Comparison of ENCODE assay signal across 8 mouse cellular contexts in the genomic region with DNA sequence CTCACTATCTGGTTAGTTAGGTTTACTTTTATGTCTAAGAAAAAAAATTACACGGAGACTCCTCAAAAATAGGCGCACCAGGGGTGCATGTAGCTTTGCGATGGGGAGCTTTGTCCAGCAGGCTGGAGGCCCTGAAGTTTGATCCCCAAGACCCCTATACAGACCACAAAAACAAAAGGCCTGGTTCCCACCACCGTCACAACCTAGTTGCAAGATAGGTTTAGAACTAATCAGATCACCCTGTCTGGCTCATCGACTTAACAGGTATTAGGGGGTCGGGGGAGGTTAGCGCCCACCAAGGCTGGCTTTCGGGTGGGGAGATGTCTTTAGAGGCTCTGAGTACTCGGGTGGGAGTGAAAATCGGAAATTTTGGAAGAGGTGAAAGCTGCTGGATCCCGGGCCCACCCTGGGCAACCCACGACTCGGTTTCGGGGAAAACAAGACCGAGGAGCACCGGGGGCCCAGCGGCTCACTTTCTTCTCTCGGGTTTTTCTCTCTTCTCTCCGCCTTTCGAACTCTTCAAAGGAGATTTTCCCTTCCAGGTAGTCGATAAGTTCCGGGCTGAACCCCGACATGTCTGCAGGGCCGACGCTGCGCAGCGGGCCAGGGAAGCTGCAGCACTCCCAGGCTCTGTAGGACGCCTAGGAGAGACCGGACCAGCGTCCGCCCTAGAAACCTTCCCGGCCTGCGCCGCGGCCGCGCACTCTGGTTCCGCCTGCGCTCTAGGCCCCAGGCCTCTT. TPM values are rescaled to one million over a fixed set of nuclear protein-coding genes. Genes with fewer than 3 reads are reported as not detected.
DNase-seq lines count a peak whose midpoint lies in the region; ATAC-seq lines count a peak whose summit lies in the region.

A gene (minus strand): TSS at position 632 of the 740 bp plus-strand sequence.

- peak; percentile 100 for ATAC-seq in hindbrain, embryonic 16.5 days

- DNase-seq in R1 (ENCODE audit: low read depth, low spot score): peak; percentile 87
- peak; percentile 86 to 90 for DNase-seq in cerebellum, postnatal 25 days
- DNase-seq in frontal cortex, postnatal 36 days (ENCODE audit: low spot score in 2 of 2): peak; percentile 79 to 85
- peak; percentile 76 to 84 for DNase-seq in left cerebral cortex, adult 18-20 months (ENCODE audit: low spot score in 2 of 2)
- peak; percentile 79 for DNase-seq in right cerebral cortex, adult 18-20 months
- peak; percentile 19 for DNase-seq in urinary bladder, postnatal 10 days (ENCODE audit: low spot score)

- H3K36me3 ChIP-seq in hindbrain, embryonic 16.5 days (ENCODE audit: control insufficient read depth, insufficient read depth, low read length): no peaks in the 10 kb centered on the region
- 0 out of 2 replicates have a peak, but pooled peaks cover 6% of the 10 kb centered on the region for H3K36me3 ChIP-seq in macrophage (ENCODE audit: inconsistent target)

- H3K27ac ChIP-seq in hindbrain, embryonic 16.5 days (ENCODE audit: low read depth, low read length): no peak within 1 kb of the TSS; the same call in 1 of the 2 replicates
- peak within 1 kb of the TSS; percentile 41 for H3K27ac ChIP-seq in macrophage

- H3K9ac ChIP-seq in hindbrain, embryonic 16.5 days (ENCODE audit: low read depth, low read length): peak within 1 kb of the TSS; percentile 84

- WGBS in hindbrain, embryonic 16.5 days: 3% methylated on average over 39 of the region's 39 CpGs
- 3% methylated on average over 37 of the region's 39 CpGs for WGBS in macrophage (ENCODE audit: missing documents)

- peaks cover 15% of the 10 kb centered on the region for H3K4me1 ChIP-seq in hindbrain, embryonic 16.5 days (ENCODE audit: control insufficient read depth, insufficient read depth, low read depth, low read length)

- no peaks in the 10 kb centered on the region for H3K9me3 ChIP-seq in hindbrain, embryonic 16.5 days (ENCODE audit: control insufficient read depth, low read length)

- H3K4me3 ChIP-seq in hindbrain, embryonic 16.5 days (ENCODE audit: low read length): peak within 1 kb of the TSS; percentile 79
- peak within 1 kb of the TSS; percentile 96 for H3K4me3 ChIP-seq in macrophage (ENCODE audit: inconsistent target)

- H3K4me2 ChIP-seq in hindbrain, embryonic 16.5 days (ENCODE audit: low read length): peak within 1 kb of the TSS; percentile 74

- peaks cover 13% of the 10 kb centered on the region; the same call in 1 of the 2 replicates for H3K79me2 ChIP-seq in macrophage (ENCODE audit: inconsistent target)

- no peaks in the 10 kb centered on the region for H3K27me3 ChIP-seq in hindbrain, embryonic 16.5 days (replicated peaks; ENCODE audit: control insufficient read depth, insufficient read depth, low read length)

RNA-seq across cellular contexts. Expression of the gene that starts here (rescaled TPM):
- 22.2 and 23.6 TPM in 2 replicates for polyA plus RNA-seq in hindbrain, embryonic 16.5 days (2015; fragmentation: Nextera tagmentation; extraction: Ambion mirVana)
- 10 to 100 TPM; 25.9 to 26.3 TPM for total RNA-seq in left cerebral cortex, adult 18-20 months (2021)
- 10 to 100 TPM in 25 of 26 experiments, 1 to 10 TPM in 1; 5.9 to 52.2 (median 32.3) TPM for total RNA-seq in macrophage (2018; cell fraction: chromatin; rRNA removed)
- total RNA-seq in macrophage (2018; cell fraction: cytosol; rRNA removed): 10 to 100 TPM in 22 of 26 experiments, 1 to 10 TPM in 4; 8.6 to 17.3 (median 13.6) TPM
- 10 to 100 TPM in 24 of 26 experiments, 1 to 10 TPM in 2; 7.6 to 39.6 (median 20.7) TPM for total RNA-seq in macrophage (2018; cell fraction: nucleus; rRNA removed)
- 10.3 to 13.2 TPM (median 11.8 TPM) in 3 replicates for polyA plus RNA-seq in macrophage (2018)

Comparison
In these comparisons a context has a peak if more than half of its experiments do, and no peak if none do; other contexts are left out.
1. DNase-seq: peak in every context shown above with its lines; median percentile 88 in cerebellum, postnatal 25 days; 87 in R1; 82 in frontal cortex, postnatal 36 days; 80 in left cerebral cortex, adult 18-20 months; 79 in right cerebral cortex, adult 18-20 months; 19 in urinary bladder, postnatal 10 days.